Mouse (Mus musculus): ENCODE measurements around the gene Bag5. TPM values are rescaled to one million over a fixed set of nuclear protein-coding genes. Genes with fewer than 3 reads are reported as not detected.
"Not testable (repeated sequence)": the region's sequence is repeated elsewhere in the genome, so short reads cannot be mapped to it uniquely, and the experiment has no call there.

Gene Bag5
- total RNA-seq, 2 experiments from 2014 or later, result 42.0 to 43.6 TPM

GRCm38 (mm10) chr12:111661554-111661953, 51.5 kb downstream of the Bag5 start:
- DNase-seq; intact Hi-C loops (cut with DNase I): not testable (repeated sequence)

DNA sequence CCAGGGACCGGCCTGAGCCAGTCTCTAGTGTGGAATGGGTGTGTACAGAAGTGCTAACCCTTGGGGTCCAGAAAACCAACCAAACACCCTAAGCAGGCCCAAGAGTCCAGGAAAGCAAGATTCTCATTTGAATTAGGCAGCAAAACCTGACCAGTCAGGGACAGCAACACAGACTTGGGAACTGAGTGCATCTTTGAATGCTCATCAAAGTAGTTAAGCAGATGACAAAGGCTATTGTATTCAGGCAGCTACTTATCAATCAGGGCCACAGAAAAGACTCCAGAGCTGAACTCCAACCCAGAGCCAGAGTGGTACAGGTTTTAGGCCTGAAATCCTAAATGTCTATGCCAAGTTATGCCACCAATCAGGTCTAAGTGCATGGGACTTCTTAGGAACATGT, 52.4 kb downstream of the Bag5 start:
- intact Hi-C loops (cut with DNase I), result no loop called here
- no peak for DNase-seq

Other genes with a start within 250 kb of the Bag5 start
- gene Gm266, start 227.4 kb downstream of the Bag5 start, total RNA-seq (2021), result 1 to 10 TPM; 2.2 to 2.8 TPM
- gene Eif5, start 175.2 kb downstream of the Bag5 start, total RNA-seq (2021), result 100 to 1,000 TPM; 270 to 278 TPM
- 100 to 1,000 TPM; 139 to 141 TPM for gene Mark3, start 138.7 kb downstream of the Bag5 start, total RNA-seq (2021)
- 100 to 1,000 TPM; 638 to 668 TPM for gene Ckb, start 40.9 kb downstream of the Bag5 start, total RNA-seq (2021)
- 10 to 100 TPM; 21.3 to 22.0 TPM for gene Trmt61a, start 35.2 kb downstream of the Bag5 start, total RNA-seq (2021)
- 10 to 100 TPM; 27.0 to 33.0 TPM for gene Apopt1, start within 50 bp of the Bag5 start, total RNA-seq (2021)
- 100 to 1,000 TPM; 716 to 729 TPM for gene Klc1, start 45.6 kb upstream of the Bag5 start, total RNA-seq (2021)
- 1 to 10 TPM; 1.5 to 2.2 TPM for gene Xrcc3, start 100.6 kb upstream of the Bag5 start, total RNA-seq (2021)
- gene Zfyve21, start 100.9 kb upstream of the Bag5 start, total RNA-seq (2021), result 10 to 100 TPM; 11.6 to 12.6 TPM
- gene Ppp1r13b, start 194.9 kb upstream of the Bag5 start, total RNA-seq (2021), result 10 to 100 TPM; 58.1 to 60.3 TPM

Measured in left cerebral cortex, postnatal 4 days (tissue).